Mouse (Mus musculus) macrophage (primary cell): Measurements from ENCODE around the gene Olfr1270. TPM values are rescaled to one million over a fixed set of nuclear protein-coding genes. Genes with fewer than 3 reads are reported as not detected.
"Not testable (repeated sequence)": the region's sequence is repeated elsewhere in the genome, so short reads cannot be mapped to it uniquely, and the experiment has no call there.

ENCODE experiments used
- H3K27ac ChIP-seq: fragments of 350-480 bp; formaldehyde crosslinking; 2 replicates; pipeline ENCODE4 v1.9.0; 2021
- H3K36me3 ChIP-seq: fragments of 350-480 bp; formaldehyde crosslinking; 2 replicates; pipeline ENCODE4 v1.9.0; 2021; ENCODE audit errors: inconsistent target
- H3K4me3 ChIP-seq: fragments of 350-480 bp; formaldehyde crosslinking; 2 replicates; pipeline ENCODE4 v1.9.0; 2021; ENCODE audit errors: inconsistent target
- H3K79me2 ChIP-seq: fragments of 350-480 bp; formaldehyde crosslinking; 2 replicates; pipeline ENCODE4 v1.9.0; 2021; ENCODE audit errors: inconsistent target
- WGBS: methylation state at CpG from one replicate; pipeline ENCODE4 v1.1.7; 2026; ENCODE audit warnings: inconsistent platforms; ENCODE audit not compliant: missing documents; 5-methylcytosine and 5-hydroxymethylcytosine counted together
- polyA plus RNA-seq: library from polyadenylated mRNA; stranded (reverse); fragments of 250-400 nt; gene quantifications from 3 replicates; pipeline ENCODE4 v1.2.4, GENCODE M21; 2018; ENCODE audit warnings: inconsistent platforms
- total RNA-seq, 78 experiments: library from RNA; depleted of rRNA; stranded (reverse); fragments of 250-400 nt; gene quantifications; 1 replicate in 9 of 78; 2 replicates in 24 of 78; 3 replicates in 43 of 78; 4 replicates in 2 of 78; pipeline ENCODE4 v1.2.4; 2018; ENCODE audit warnings: inconsistent platforms in 56 of 78

Olfr1270 gene
- not detected for total RNA-seq (2018; cell fraction: chromatin; rRNA removed)
- total RNA-seq (2018; cell fraction: cytosol; rRNA removed), result not detected
- not detected for total RNA-seq (2018; cell fraction: nucleus; rRNA removed)
- not detected in 3 replicates for polyA plus RNA-seq

GRCm38 (mm10) chr2:90152991-90153390 lies at the start of gene Olfr1270:
Gene Olfr1270 (minus strand): TSS chr2:90153091.
- no peaks in the 10 kb centered on the region for H3K79me2 ChIP-seq
- H3K4me3 ChIP-seq, result no peak within 1 kb of the TSS
- no peak within 1 kb of the TSS for H3K27ac ChIP-seq
- 71% methylated on average over 3 of the region's 3 CpGs for WGBS
- H3K36me3 ChIP-seq, result no peaks in the 10 kb centered on the region

GRCm38 (mm10) chr2:90199606-90200005 lies 46.7 kb upstream of the Olfr1270 start:
- not testable (repeated sequence) for H3K79me2 ChIP-seq, H3K4me3 ChIP-seq, H3K36me3 ChIP-seq, H3K27ac ChIP-seq
- WGBS, result no CpG with 5 or more reads among the region's 4 CpGs

DNA sequence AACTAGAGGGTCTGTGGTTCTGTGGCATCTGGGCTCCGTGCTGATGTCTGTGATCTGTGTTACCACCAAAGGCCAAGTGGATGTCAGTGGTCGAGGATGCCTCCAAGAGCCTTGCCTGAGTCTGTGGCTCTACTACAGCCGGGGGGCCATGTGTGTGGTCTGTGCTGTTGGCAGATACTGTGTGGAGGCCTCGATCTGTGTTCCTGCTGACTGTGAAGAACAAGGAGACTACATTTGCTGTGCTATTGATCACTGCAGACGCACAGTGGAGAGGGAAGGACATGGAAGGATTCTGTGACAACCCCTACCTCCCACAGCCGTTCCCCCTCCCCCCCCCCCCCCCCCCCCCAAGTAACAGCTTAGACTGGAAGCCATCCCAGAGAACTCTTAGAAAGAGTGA lies 42.4 kb upstream of the Olfr1270 start:
- not testable (repeated sequence) for H3K27ac ChIP-seq, H3K79me2 ChIP-seq, H3K36me3 ChIP-seq, H3K4me3 ChIP-seq
- no CpG with 5 or more reads among the region's 6 CpGs for WGBS

GRCm38 (mm10) chr2:90194750-90195149 lies 41.9 kb upstream of the Olfr1270 start:
- not testable (repeated sequence) for H3K79me2 ChIP-seq, H3K27ac ChIP-seq, H3K36me3 ChIP-seq, H3K4me3 ChIP-seq
- no CpG with 5 or more reads among the region's 3 CpGs for WGBS

DNA sequence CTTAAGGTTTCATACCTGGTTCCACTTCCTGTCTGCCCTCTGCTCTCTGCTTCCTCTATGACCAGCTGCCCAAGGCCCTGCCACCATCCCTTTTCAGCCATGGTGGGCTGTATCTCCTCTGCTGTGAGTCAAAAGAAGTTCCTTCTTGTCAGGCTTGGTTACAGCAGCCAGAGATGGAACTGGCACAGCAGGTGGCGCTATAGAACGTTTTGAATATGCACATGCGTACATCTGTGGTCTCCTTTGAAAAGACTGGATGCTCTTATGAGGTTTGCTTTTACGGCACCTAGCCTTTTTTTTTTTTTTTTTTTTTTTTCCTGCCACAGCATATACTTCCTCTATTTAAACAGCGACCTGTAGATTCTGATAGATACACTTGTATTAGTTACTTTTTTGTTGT lies 34.2 kb upstream of the Olfr1270 start:
- no CpG with 5 or more reads among the region's 5 CpGs for WGBS
- H3K79me2 ChIP-seq, H3K27ac ChIP-seq, H3K36me3 ChIP-seq, H3K4me3 ChIP-seq: not testable (repeated sequence)

DNA sequence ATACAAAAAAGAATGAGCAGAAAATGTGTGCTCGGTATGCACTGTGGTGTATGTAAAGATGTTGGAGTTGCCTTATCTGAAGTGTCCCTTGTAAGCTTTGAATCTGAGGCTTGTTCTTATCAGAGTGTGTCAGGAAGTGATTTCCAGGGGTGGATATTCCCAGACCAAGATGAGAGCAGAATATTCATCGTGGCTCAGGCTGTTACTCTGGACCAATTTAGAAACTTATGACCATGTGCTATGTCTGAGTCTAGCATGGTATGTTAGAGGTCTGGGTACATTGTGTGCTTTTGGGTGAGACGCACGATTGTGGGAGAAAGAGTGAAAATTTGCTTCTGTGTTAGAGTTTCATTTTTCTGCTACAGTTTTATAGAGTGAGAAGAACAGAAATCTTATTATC lies 33.2 kb upstream of the Olfr1270 start:
- no CpG with 5 or more reads among the region's 4 CpGs for WGBS
- H3K36me3 ChIP-seq, H3K4me3 ChIP-seq, H3K27ac ChIP-seq, H3K79me2 ChIP-seq: not testable (repeated sequence)

DNA sequence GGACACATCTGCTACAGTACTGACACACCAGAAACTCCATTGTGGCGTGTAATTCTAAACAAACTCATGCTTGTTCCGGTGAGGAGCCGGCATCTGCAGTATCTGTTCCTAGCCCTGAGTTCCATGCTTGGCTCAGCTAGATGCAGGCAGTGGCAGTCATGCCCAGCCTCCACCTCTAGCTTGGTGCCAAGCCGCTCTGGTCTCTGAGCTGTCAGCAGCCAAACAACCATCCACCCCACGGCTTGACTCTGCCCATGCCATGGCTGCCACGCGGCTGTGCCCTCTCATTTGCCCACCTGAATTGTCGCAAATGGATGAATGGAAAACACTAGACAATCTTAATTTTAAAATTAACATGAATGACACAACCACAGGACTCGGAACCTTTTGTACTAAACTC lies 1.0 kb upstream of the Olfr1270 start:
- Histone ChIP-seq H3K36me3 (no peaks in the 10 kb centered on the region), H3K79me2 (no peaks in the 10 kb centered on the region), H3K4me3 (no peak overlapping the region), H3K27ac (no peak overlapping the region)
- 90% methylated on average over 9 of the region's 9 CpGs for WGBS

DNA sequence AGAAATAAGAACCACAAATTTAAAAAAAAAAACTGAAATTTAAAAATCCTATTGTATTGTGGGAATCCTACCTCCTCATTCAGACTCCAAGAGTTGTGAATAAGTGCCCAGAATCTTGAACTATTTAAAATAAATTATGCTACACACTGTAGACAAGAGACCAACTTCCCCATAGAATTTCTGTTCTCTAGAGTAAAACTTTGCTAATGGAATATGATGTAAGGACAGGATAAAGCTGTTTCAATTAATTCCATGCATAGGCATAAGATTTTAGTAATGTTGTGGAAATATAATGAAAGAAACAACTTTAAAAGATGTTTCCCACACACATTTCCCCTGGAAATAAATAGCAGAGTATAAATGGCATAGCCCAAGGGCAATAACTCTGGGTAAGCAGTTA lies 10.7 kb downstream of the Olfr1270 start, which contains the start of gene Olfr32:
TSS of gene Olfr32 (minus strand) at position 101 of the 400 bp plus-strand sequence.
- Histone ChIP-seq H3K36me3 (no peaks in the 10 kb centered on the region), H3K79me2 (no peaks in the 10 kb centered on the region), H3K27ac (no peak within 1 kb of the TSS), H3K4me3 (no peak within 1 kb of the TSS)

DNA sequence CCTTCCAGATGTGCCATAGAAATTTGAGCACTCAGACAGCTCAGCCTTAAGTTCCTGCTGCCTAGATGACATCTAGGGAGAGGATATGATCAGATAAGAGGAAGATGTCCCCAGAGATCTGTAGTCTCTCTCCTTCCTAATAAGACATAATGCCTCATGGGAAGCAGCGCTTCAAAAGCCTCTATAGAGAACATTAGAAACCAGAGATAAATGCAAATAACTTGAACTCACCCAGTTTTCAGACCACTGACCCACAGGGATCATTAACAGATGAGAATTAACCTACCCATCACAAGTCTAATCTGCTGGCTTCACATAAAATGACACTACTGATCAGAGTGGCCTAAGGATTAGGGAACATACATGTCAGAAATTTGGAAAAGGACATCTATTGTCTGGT lies 31.6 kb downstream of the Olfr1270 start, which contains the start of gene Olfr1269:
TSS of gene Olfr1269 (minus strand) at position 101 of the 400 bp plus-strand sequence.
- WGBS, result 67% methylated on average over 1 of the region's 1 CpGs
- Histone ChIP-seq H3K79me2 (no peaks in the 10 kb centered on the region), H3K36me3 (no peaks in the 10 kb centered on the region), H3K4me3 (no peak within 1 kb of the TSS), H3K27ac (no peak within 1 kb of the TSS)

Other genes starting within 250 kb of the Olfr1270 start
- not detected in 3 replicates for gene Olfr1258, start 225.8 kb downstream of the Olfr1270 start, polyA plus RNA-seq
- gene Olfr1259, start 204.4 kb downstream of the Olfr1270 start, polyA plus RNA-seq, result not detected in 3 replicates
- not detected in 3 replicates for gene Olfr1260, start 178.8 kb downstream of the Olfr1270 start, polyA plus RNA-seq
- gene Olfr1261, start 161.9 kb downstream of the Olfr1270 start, polyA plus RNA-seq, result not detected in 3 replicates
- not detected in 3 replicates for gene Olfr1262, start 152.9 kb downstream of the Olfr1270 start, polyA plus RNA-seq
- gene Olfr1263, start 141.0 kb downstream of the Olfr1270 start, polyA plus RNA-seq, result not detected in 3 replicates
- not detected in 3 replicates for gene Olfr1264, start 127.5 kb downstream of the Olfr1270 start, polyA plus RNA-seq
- gene Olfr1265, start 117.8 kb downstream of the Olfr1270 start, polyA plus RNA-seq, result not detected in 3 replicates
- not detected in 3 replicates for gene Olfr140, start 89.5 kb downstream of the Olfr1270 start, polyA plus RNA-seq
- not detected in 3 replicates for gene Olfr1269, start 31.7 kb downstream of the Olfr1270 start, polyA plus RNA-seq
- not detected in 3 replicates for gene Olfr32, start 10.8 kb downstream of the Olfr1270 start, polyA plus RNA-seq
- not detected in 3 replicates for gene Olfr1506, start 71.4 kb upstream of the Olfr1270 start, polyA plus RNA-seq
- gene Olfr142, start 104.5 kb upstream of the Olfr1270 start, polyA plus RNA-seq, result not detected in 3 replicates
- gene Olfr1271, start 117.9 kb upstream of the Olfr1270 start, polyA plus RNA-seq, result not detected in 3 replicates
- not detected in 3 replicates for gene Olfr1272, start 139.8 kb upstream of the Olfr1270 start, polyA plus RNA-seq
- gene Gm13769, start 169.1 kb upstream of the Olfr1270 start, polyA plus RNA-seq, result not detected in 3 replicates
- gene Olfr1274-ps, start 245.6 kb upstream of the Olfr1270 start, polyA plus RNA-seq, result not detected in 3 replicates